Mouse (Mus musculus): ENCODE results near the gene Asxl2. TPM values are rescaled to one million over a fixed set of nuclear protein-coding genes. Genes with fewer than 3 reads are reported as not detected.
"Not testable (repeated sequence)": the region's sequence is repeated elsewhere in the genome, so short reads cannot be mapped to it uniquely, and the experiment has no call there.

Gene Asxl2
- polyA plus RNA-seq, 1 experiment from 2014 or later, result 18.7 TPM

DNA sequence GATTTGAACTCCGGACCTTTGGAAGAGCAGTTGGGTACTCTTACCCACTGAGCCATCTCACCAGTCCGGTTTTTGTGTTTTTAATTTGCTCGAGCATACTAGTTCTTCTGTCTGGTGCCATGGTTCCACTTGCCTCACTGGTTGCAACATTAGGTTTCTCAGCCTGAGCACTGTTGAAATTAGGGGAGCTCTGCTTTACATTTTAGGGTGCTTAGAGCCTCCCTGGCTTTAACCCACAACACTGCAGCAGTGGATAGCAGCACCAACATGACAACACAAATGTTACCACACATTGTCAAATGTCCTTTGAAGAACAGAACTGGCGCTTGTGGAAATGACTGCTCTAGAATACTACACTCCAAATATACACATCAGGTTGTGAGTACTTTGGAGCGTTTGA, 98.9 kb downstream of the Asxl2 start:
- 89% methylated on average over 5 of the region's 5 CpGs for WGBS
- Histone ChIP-seq H3K27me3 (ENCODE audit: control insufficient read depth, insufficient read depth, low read length) (no peaks in the 10 kb centered on the region), H3K4me2 (ENCODE audit: low read length) (no peak overlapping the region), H3K9me3 (ENCODE audit: control insufficient read depth, low read length) (0 out of 2 replicates have a peak, but pooled peaks cover 5% of the 10 kb centered on the region), H3K36me3 (ENCODE audit: control insufficient read depth, insufficient read depth, low read length) (no peaks in the 10 kb centered on the region), H3K9ac (ENCODE audit: low read length) (no peak overlapping the region), H3K4me1 (ENCODE audit: control insufficient read depth in 2 of 2, insufficient read depth in 2 of 2, low read length in 2 of 2) (no peaks in the 10 kb centered on the region), H3K27ac (replicated peaks in 1 of 2; ENCODE audit: control insufficient read depth in 1 of 2, insufficient read depth in 1 of 2, low read depth in 2 of 2, low read length in 2 of 2) (no peak overlapping the region), H3K4me3 (ENCODE audit: control insufficient read depth in 1 of 2, insufficient read depth in 1 of 2, low read depth in 1 of 2, low read length in 2 of 2) (no peak overlapping the region)
- no peak for ATAC-seq (ENCODE audit: insufficient number of reproducible peaks, insufficient read depth, low FRiP score, low read depth)

DNA sequence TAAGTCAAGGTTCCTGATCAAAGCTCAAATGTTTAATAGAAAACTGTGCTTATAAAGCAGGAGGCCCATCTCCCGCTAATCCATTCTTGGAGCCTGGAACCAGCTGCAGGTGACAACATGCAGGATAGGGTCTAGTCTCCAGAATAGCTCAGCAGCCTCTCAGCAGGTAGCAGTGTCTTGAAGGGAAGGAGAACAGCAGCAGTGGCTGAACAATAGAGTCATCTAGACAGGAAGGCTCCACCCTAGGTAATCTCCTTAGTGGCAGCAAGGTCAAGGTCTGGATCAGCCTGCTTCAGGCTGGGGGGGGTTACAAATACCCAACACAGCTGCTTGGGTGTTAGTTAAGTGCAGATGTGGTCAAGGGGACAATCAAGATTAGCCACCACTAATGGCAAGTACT, 108.8 kb downstream of the Asxl2 start:
- not testable (repeated sequence) for H3K36me3 ChIP-seq (ENCODE audit: control insufficient read depth, insufficient read depth, low read length); H3K9ac ChIP-seq (ENCODE audit: low read length); H3K4me2 ChIP-seq (ENCODE audit: low read length); H3K4me1 ChIP-seq (ENCODE audit: control insufficient read depth in 2 of 2, insufficient read depth in 2 of 2, low read length in 2 of 2); H3K4me3 ChIP-seq (ENCODE audit: control insufficient read depth in 1 of 2, insufficient read depth in 1 of 2, low read depth in 1 of 2, low read length in 2 of 2); H3K27ac ChIP-seq (replicated peaks in 1 of 2; ENCODE audit: control insufficient read depth in 1 of 2, insufficient read depth in 1 of 2, low read depth in 2 of 2, low read length in 2 of 2); ATAC-seq (ENCODE audit: insufficient number of reproducible peaks, insufficient read depth, low FRiP score, low read depth); H3K27me3 ChIP-seq (ENCODE audit: control insufficient read depth, insufficient read depth, low read length); H3K9me3 ChIP-seq (ENCODE audit: control insufficient read depth, low read length)
- WGBS, result 96% methylated on average over 1 of the region's 1 CpGs

DNA sequence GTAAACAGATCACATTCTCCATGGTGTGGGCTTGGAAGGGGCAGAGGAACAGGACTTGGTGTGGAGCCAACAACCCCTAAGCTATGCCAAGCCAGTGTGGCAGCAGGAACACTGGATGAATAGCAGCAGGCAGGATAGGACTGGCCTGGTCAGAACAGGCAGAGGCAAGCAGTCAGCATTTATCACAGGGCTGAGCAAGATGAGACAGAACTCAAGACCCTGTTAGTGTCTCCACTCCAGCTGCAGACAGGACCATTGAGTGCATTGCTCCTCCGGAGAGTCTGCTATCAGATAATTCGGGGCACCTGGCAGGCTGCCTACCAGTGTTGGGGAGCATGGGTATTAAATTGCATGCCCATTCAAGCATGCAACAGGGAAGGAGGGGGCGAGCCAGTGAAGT, 111.0 kb downstream of the Asxl2 start:
- WGBS, result 46% methylated on average over 3 of the region's 3 CpGs
- no peaks in the 10 kb centered on the region for H3K27me3 ChIP-seq (ENCODE audit: control insufficient read depth, insufficient read depth, low read length)
- no peak overlapping the region for H3K9ac ChIP-seq (ENCODE audit: low read length)
- no peak overlapping the region for H3K4me3 ChIP-seq (ENCODE audit: control insufficient read depth in 1 of 2, insufficient read depth in 1 of 2, low read depth in 1 of 2, low read length in 2 of 2)
- no peak overlapping the region for H3K27ac ChIP-seq (replicated peaks in 1 of 2; ENCODE audit: control insufficient read depth in 1 of 2, insufficient read depth in 1 of 2, low read depth in 2 of 2, low read length in 2 of 2)
- ATAC-seq (ENCODE audit: insufficient number of reproducible peaks, insufficient read depth, low FRiP score, low read depth), result no peak
- H3K36me3 ChIP-seq (ENCODE audit: control insufficient read depth, insufficient read depth, low read length), result no peaks in the 10 kb centered on the region
- H3K4me2 ChIP-seq (ENCODE audit: low read length), result no peak overlapping the region
- 0 out of 2 replicates have a peak, but pooled peaks cover 2% of the 10 kb centered on the region for H3K9me3 ChIP-seq (ENCODE audit: control insufficient read depth, low read length)
- H3K4me1 ChIP-seq (ENCODE audit: control insufficient read depth in 2 of 2, insufficient read depth in 2 of 2, low read length in 2 of 2), result no peaks in the 10 kb centered on the region

DNA sequence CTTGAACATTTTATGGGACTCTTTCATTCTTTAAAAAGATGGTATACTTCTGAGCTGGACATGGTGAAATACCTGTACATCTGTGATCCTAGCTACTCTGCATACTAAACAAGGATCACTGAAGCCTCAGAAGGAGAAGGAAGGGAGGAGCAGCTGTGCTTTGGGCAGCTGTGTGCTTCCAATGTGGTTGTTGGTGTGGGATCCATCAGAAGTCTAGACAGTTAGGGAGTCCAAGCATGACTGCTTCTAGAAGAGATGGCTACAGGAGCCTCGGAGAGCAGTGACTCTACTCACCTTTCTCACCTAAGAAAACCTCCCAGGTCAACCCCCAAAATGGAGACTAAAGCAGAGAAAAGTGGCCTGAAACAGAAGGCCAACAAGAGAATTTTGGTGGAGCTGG, 111.4 kb downstream of the Asxl2 start:
- Histone ChIP-seq H3K9ac (ENCODE audit: low read length) (no peak overlapping the region), H3K4me3 (ENCODE audit: control insufficient read depth in 1 of 2, insufficient read depth in 1 of 2, low read depth in 1 of 2, low read length in 2 of 2) (no peak overlapping the region), H3K4me2 (ENCODE audit: low read length) (no peak overlapping the region), H3K4me1 (ENCODE audit: control insufficient read depth in 2 of 2, insufficient read depth in 2 of 2, low read length in 2 of 2) (no peaks in the 10 kb centered on the region), H3K27ac (replicated peaks in 1 of 2; ENCODE audit: control insufficient read depth in 1 of 2, insufficient read depth in 1 of 2, low read depth in 2 of 2, low read length in 2 of 2) (no peak overlapping the region), H3K27me3 (ENCODE audit: control insufficient read depth, insufficient read depth, low read length) (no peaks in the 10 kb centered on the region), H3K9me3 (ENCODE audit: control insufficient read depth, low read length) (0 out of 2 replicates have a peak, but pooled peaks cover 2% of the 10 kb centered on the region), H3K36me3 (ENCODE audit: control insufficient read depth, insufficient read depth, low read length) (no peaks in the 10 kb centered on the region)
- 86% methylated on average over 1 of the region's 1 CpGs for WGBS
- ATAC-seq (ENCODE audit: insufficient number of reproducible peaks, insufficient read depth, low FRiP score, low read depth), result no peak

DNA sequence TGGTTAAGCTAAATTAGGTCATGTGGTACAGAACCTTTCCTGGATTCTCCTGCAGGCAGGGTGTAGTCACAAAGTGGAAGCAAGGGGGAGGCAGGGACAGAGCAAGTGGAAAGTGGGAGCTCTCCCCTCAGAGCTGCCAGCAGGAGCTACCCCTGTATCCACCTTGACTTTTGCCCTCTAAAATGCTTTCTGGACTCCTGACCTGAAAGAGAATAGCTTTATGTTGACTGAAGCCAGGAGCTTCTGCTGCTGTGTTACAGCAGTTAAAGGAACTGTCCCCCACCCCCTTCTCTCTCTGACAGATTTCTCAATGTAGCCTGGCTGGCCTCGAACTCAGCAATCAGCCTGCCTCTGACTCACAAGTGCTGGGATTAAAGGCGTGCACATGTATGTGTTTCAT, 112.9 kb downstream of the Asxl2 start:
- H3K4me1 ChIP-seq (ENCODE audit: control insufficient read depth in 2 of 2, insufficient read depth in 2 of 2, low read length in 2 of 2), result no peaks in the 10 kb centered on the region
- WGBS, result 66% methylated on average over 2 of the region's 2 CpGs

DNA sequence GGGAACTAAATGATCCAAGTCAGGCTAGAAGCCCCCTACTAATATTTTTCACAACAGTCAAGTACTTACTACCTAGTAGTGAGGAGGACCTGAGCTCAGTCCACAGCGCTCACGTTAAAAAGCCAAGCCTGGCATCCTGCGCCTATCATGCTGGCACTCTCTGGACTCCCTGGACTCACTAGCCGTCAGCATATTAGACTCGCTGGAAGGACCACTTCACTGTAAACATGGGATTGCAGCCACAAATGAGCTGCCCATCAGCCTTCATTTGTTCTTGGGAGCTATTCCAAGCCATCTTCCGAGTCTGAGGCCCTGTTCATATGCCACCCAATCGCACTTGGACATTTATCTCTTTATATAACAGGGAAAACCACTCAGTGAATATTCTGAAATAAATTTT, 114.2 kb downstream of the Asxl2 start:
- Histone ChIP-seq H3K27me3 (ENCODE audit: control insufficient read depth, insufficient read depth, low read length) (no peaks in the 10 kb centered on the region), H3K9ac (ENCODE audit: low read length) (no peak overlapping the region), H3K9me3 (ENCODE audit: control insufficient read depth, low read length) (no peaks in the 10 kb centered on the region), H3K4me3 (ENCODE audit: control insufficient read depth in 1 of 2, insufficient read depth in 1 of 2, low read depth in 1 of 2, low read length in 2 of 2) (no peak overlapping the region), H3K4me1 (ENCODE audit: control insufficient read depth in 2 of 2, insufficient read depth in 2 of 2, low read length in 2 of 2) (no peaks in the 10 kb centered on the region), H3K4me2 (ENCODE audit: low read length) (no peak overlapping the region), H3K27ac (replicated peaks in 1 of 2; ENCODE audit: control insufficient read depth in 1 of 2, insufficient read depth in 1 of 2, low read depth in 2 of 2, low read length in 2 of 2) (no peak overlapping the region), H3K36me3 (ENCODE audit: control insufficient read depth, insufficient read depth, low read length) (no peaks in the 10 kb centered on the region)
- ATAC-seq (ENCODE audit: insufficient number of reproducible peaks, insufficient read depth, low FRiP score, low read depth), result no peak
- WGBS, result 91% methylated on average over 7 of the region's 7 CpGs

More for the DNA sequence above, 112.9 kb downstream of the Asxl2 start:
- Histone ChIP-seq H3K4me3 (ENCODE audit: control insufficient read depth in 1 of 2, insufficient read depth in 1 of 2, low read depth in 1 of 2, low read length in 2 of 2) (no peak overlapping the region), H3K9me3 (ENCODE audit: control insufficient read depth, low read length) (0 out of 2 replicates have a peak, but pooled peaks cover 2% of the 10 kb centered on the region), H3K36me3 (ENCODE audit: control insufficient read depth, insufficient read depth, low read length) (no peaks in the 10 kb centered on the region), H3K4me2 (ENCODE audit: low read length) (no peak overlapping the region), H3K9ac (ENCODE audit: low read length) (no peak overlapping the region), H3K27me3 (ENCODE audit: control insufficient read depth, insufficient read depth, low read length) (no peaks in the 10 kb centered on the region), H3K27ac (replicated peaks in 1 of 2; ENCODE audit: control insufficient read depth in 1 of 2, insufficient read depth in 1 of 2, low read depth in 2 of 2, low read length in 2 of 2) (no peak overlapping the region)
- no peak for ATAC-seq (ENCODE audit: insufficient number of reproducible peaks, insufficient read depth, low FRiP score, low read depth)

DNA sequence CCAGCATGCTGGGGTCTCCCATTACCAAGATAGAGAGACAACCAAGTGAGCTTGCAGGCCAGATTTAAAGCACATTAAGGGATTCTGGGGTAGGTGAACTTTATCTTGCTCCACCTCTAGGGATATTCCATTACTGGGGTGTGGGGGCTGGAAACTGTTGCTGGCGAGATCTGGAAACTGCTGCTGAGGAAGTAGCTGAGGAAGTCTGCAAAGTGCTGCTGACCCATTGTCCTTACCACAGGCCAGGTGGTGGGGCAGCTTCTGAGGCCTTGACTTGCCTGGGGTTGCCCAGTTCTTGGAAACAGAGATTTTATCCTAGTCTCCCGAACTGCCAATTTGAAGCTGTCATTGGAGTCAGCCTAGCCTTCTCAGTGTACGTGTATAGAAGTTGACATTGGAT, 118.8 kb downstream of the Asxl2 start:
- Histone ChIP-seq H3K9me3 (ENCODE audit: control insufficient read depth, low read length) (no peaks in the 10 kb centered on the region), H3K4me3 (ENCODE audit: control insufficient read depth in 1 of 2, insufficient read depth in 1 of 2, low read depth in 1 of 2, low read length in 2 of 2) (no peak overlapping the region), H3K36me3 (ENCODE audit: control insufficient read depth, insufficient read depth, low read length) (no peaks in the 10 kb centered on the region), H3K27me3 (ENCODE audit: control insufficient read depth, insufficient read depth, low read length) (no peaks in the 10 kb centered on the region), H3K9ac (ENCODE audit: low read length) (no peak overlapping the region), H3K4me1 (ENCODE audit: control insufficient read depth in 2 of 2, insufficient read depth in 2 of 2, low read length in 2 of 2) (peaks cover 0 to 9% of the 10 kb centered on the region in 2 experiments; a peak in 3 of 4 replicates), H3K4me2 (ENCODE audit: low read length) (no peak overlapping the region), H3K27ac (replicated peaks in 1 of 2; ENCODE audit: control insufficient read depth in 1 of 2, insufficient read depth in 1 of 2, low read depth in 2 of 2, low read length in 2 of 2) (no peak overlapping the region)
- no peak for ATAC-seq (ENCODE audit: insufficient number of reproducible peaks, insufficient read depth, low FRiP score, low read depth)
- 74% methylated on average over 3 of the region's 3 CpGs for WGBS

DNA sequence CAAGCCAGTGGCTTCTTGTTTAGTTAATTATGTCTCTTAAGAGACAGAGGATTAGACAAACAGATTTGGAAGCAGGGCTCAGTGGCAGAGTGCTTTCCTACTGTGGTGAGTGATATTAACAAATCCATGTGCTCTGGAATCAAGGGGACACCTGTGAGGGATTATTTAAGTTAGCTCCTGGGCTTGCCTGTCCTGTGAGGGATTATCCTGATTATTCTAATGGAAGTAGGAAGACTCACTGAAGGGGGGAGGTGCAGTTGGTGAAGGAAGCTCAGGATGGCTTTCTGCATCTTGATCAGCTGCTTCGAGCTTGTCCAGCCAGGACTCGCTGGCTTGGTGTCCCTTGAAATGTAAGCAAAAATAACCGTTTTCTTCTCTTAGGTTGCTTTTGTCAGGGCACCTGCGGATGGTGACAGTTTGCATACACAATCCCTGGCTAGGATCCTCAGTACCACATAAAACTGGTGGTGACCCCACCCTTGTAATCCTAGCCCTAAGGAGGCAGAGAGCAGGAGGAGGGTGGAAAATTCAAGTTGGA, 119.5 kb downstream of the Asxl2 start:
- no peak overlapping the region for H3K4me2 ChIP-seq (ENCODE audit: low read length)
- no peaks in the 10 kb centered on the region for H3K9me3 ChIP-seq (ENCODE audit: control insufficient read depth, low read length)
- peaks cover 0 to 9% of the 10 kb centered on the region in 2 experiments; a peak in 3 of 4 replicates for H3K4me1 ChIP-seq (ENCODE audit: control insufficient read depth in 2 of 2, insufficient read depth in 2 of 2, low read length in 2 of 2)
- no peak overlapping the region for H3K27ac ChIP-seq (replicated peaks in 1 of 2; ENCODE audit: control insufficient read depth in 1 of 2, insufficient read depth in 1 of 2, low read depth in 2 of 2, low read length in 2 of 2)
- H3K27me3 ChIP-seq (ENCODE audit: control insufficient read depth, insufficient read depth, low read length), result no peaks in the 10 kb centered on the region
- no peak for ATAC-seq (ENCODE audit: insufficient number of reproducible peaks, insufficient read depth, low FRiP score, low read depth)
- H3K9ac ChIP-seq (ENCODE audit: low read length), result no peak overlapping the region
- no peaks in the 10 kb centered on the region for H3K36me3 ChIP-seq (ENCODE audit: control insufficient read depth, insufficient read depth, low read length)
- WGBS, result 48% methylated on average over 4 of the region's 4 CpGs
- no peak overlapping the region for H3K4me3 ChIP-seq (ENCODE audit: control insufficient read depth in 1 of 2, insufficient read depth in 1 of 2, low read depth in 1 of 2, low read length in 2 of 2)

All from heart, embryonic 14.5 days (tissue).